Mouse (Mus musculus) kidney, embryonic 16.5 days (tissue): ENCODE results near the gene Atp5k. TPM values are rescaled to one million over a fixed set of nuclear protein-coding genes. Genes with fewer than 3 reads are reported as not detected.

Experiments used
- ATAC-seq: fragments of 200-750 bp; cut with Nextera tagmentation; 2 replicates; pipeline ENCODE4 v1.8.0; 2017; ENCODE audit warnings: moderate TSS enrichment; ENCODE audit not compliant: low FRiP score, low TSS enrichment
- H3K27ac ChIP-seq: fragments of 300-500 bp; sonication (generic); 2 replicates; pipeline ENCODE4 v1.5.1; 2014; ENCODE audit warnings: low read length
- H3K27me3 ChIP-seq: fragments of 300-500 bp; sonication (generic); 2 replicates; pipeline ENCODE4 v1.6.1; 2014; ENCODE audit warnings: low read length, control low read depth, mixed read lengths; ENCODE audit not compliant: insufficient read depth
- H3K36me3 ChIP-seq: fragments of 300-500 bp; sonication (generic); 2 replicates; pipeline ENCODE4 v1.6.1; 2014; ENCODE audit warnings: low read length, control low read depth, mixed read lengths; ENCODE audit not compliant: insufficient read depth
- H3K4me1 ChIP-seq: fragments of 300-500 bp; sonication (generic); 2 replicates; pipeline ENCODE4 v1.6.1; 2014; ENCODE audit warnings: low read length, control low read depth, mixed read lengths; ENCODE audit not compliant: insufficient read depth
- H3K4me2 ChIP-seq: fragments of 300-500 bp; sonication (generic); replicated peaks from 2 replicates; pipeline ENCODE4 v1.6.1; 2014; ENCODE audit warnings: low read depth, low read length
- H3K4me3 ChIP-seq: fragments of 300-500 bp; sonication (generic); 2 replicates; pipeline ENCODE4 v1.5.1; 2014; ENCODE audit warnings: mild to moderate bottlenecking, low read length
- H3K9ac ChIP-seq: fragments of 300-500 bp; sonication (generic); replicated peaks from 2 replicates; pipeline ENCODE4 v1.6.1; 2014; ENCODE audit warnings: low read length
- H3K9me3 ChIP-seq: fragments of 300-500 bp; sonication (generic); 2 replicates; pipeline ENCODE4 v1.6.1; 2016; ENCODE audit warnings: low read length, control low read depth
- WGBS: fragments of 180-500 bp; shearing (Covaris S2); extraction: QIAGEN DNeasy Blood & Tissue Kit; methylation state at CpG from one replicate; pipeline ENCODE4 v1.1.7; 2014; 5-methylcytosine and 5-hydroxymethylcytosine counted together
- polyA plus RNA-seq: library from polyadenylated mRNA; unstranded; fragments of >200 nt; fragmentation: Nextera tagmentation; extraction: Ambion mirVana; gene quantifications from 2 replicates; pipeline ENCODE4 v1.2.1, GENCODE M21; 2015

The Atp5k gene
- 354 and 360 TPM in 2 replicates for polyA plus RNA-seq

- peak; percentile 93 for ATAC-seq
- no peaks in the 10 kb centered on the region for H3K27me3 ChIP-seq
- peak within 1 kb of the TSS; percentile 39; the same call in 1 of the 2 replicates for H3K27ac ChIP-seq
- peak within 1 kb of the TSS; percentile 97 for H3K4me3 ChIP-seq
- H3K4me2 ChIP-seq: peak within 1 kb of the TSS; percentile 78
- peaks cover 28% of the 10 kb centered on the region for H3K36me3 ChIP-seq
- peaks cover 14% of the 10 kb centered on the region for H3K4me1 ChIP-seq
- no peaks in the 10 kb centered on the region for H3K9me3 ChIP-seq
- peak within 1 kb of the TSS; percentile 95 for H3K9ac ChIP-seq
- under 1% methylated on average over 42 of the region's 42 CpGs for WGBS
Observed at GRCm38 (mm10) chr5:108433804-108434587, at the start of gene Atp5k. TSS of gene Atp5k (minus strand) at chr5:108434448.

DNA sequence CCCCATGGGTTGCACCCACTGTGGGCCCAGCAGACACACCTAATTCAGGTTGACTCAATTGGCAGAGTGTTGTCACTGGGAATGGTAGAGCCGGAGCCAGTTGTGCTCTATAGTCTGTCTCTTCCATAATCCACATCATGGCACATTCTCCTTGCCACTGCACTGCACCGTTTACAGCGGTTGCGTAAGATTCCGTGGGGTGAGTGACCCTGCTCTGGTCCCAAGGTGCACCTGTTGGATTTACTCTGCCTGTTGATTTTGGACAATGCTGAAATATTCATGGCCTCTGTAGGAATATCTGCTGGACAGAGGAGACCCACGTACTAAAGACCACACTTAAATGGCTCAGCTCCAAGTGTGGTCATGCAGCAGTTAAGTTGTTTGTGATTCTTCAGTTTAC, 48.8 kb upstream of the Atp5k start:
- Histone ChIP-seq H3K9me3 (no peaks in the 10 kb centered on the region), H3K27me3 (no peaks in the 10 kb centered on the region), H3K4me3 (no peak overlapping the region), H3K27ac (no peak overlapping the region), H3K4me1 (no peaks in the 10 kb centered on the region), H3K36me3 (peaks cover 30% of the 10 kb centered on the region), H3K4me2 (no peak overlapping the region), H3K9ac (no peak overlapping the region)
- WGBS: 85% methylated on average over 6 of the region's 6 CpGs
- no peak for ATAC-seq

DNA sequence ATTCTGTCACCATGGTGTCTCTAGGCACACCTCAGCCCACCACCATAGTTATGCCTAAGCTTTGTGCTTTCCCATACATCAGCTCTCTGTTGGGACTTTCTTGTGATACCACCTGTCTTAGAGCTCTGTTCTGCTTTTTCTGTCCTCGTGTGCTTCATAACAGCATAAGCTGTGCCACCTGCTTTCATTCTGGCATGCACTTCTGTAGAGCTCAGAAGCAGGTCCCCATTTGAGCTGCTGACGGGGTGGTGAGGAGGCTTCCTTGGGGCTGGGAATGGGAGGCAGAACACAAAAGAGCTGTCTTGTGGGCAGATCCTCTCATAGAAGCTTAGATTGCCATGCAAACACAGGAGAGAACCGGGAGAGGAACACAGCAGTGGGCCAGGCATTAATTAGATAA, 41.7 kb upstream of the Atp5k start:
- Histone ChIP-seq H3K4me3 (no peak overlapping the region), H3K4me2 (no peak overlapping the region), H3K27me3 (no peaks in the 10 kb centered on the region), H3K9ac (no peak overlapping the region), H3K27ac (no peak overlapping the region), H3K4me1 (no peaks in the 10 kb centered on the region), H3K9me3 (no peaks in the 10 kb centered on the region), H3K36me3 (peaks cover 65% of the 10 kb centered on the region)
- 93% methylated on average over 3 of the region's 3 CpGs for WGBS
- ATAC-seq: no peak

GRCm38 (mm10) chr5:108473737-108474136, 39.5 kb upstream of the Atp5k start:
- H3K36me3 ChIP-seq: peaks cover 59% of the 10 kb centered on the region
- no peak overlapping the region for H3K27ac ChIP-seq
- H3K9me3 ChIP-seq: no peaks in the 10 kb centered on the region
- no peak overlapping the region for H3K4me2 ChIP-seq
- no peaks in the 10 kb centered on the region for H3K4me1 ChIP-seq
- no peak overlapping the region for H3K9ac ChIP-seq
- no peak for ATAC-seq
- H3K4me3 ChIP-seq: no peak overlapping the region
- H3K27me3 ChIP-seq: no peaks in the 10 kb centered on the region
- WGBS: 92% methylated on average over 4 of the region's 4 CpGs

DNA sequence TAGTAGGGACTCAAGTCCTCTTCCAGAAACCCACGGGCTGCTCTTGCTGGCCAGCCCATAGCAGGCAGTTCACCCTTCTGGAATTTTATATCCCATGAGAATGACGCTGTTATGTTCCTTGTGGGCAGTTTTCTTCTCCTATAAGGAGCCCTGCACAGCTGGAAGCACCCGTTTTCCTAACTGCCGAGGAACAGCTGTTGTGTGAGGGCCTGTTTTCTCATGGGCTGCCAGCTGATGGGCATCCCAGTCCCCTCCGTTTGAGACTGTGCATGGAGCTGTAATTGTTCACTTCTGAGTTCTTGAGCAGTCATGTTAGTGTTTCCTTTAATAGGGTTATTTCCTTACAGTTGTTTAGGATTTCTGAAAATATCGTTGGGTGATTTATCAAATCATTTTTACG, 35.4 kb upstream of the Atp5k start:
- Histone ChIP-seq H3K4me3 (no peak overlapping the region), H3K27ac (no peak overlapping the region), H3K27me3 (no peaks in the 10 kb centered on the region), H3K4me2 (no peak overlapping the region), H3K9ac (no peak overlapping the region), H3K36me3 (peaks cover 24% of the 10 kb centered on the region), H3K9me3 (no peaks in the 10 kb centered on the region), H3K4me1 (peaks cover 3% of the 10 kb centered on the region; the same call in 1 of the 2 replicates)
- ATAC-seq: no peak
- 71% methylated on average over 7 of the region's 7 CpGs for WGBS

GRCm38 (mm10) chr5:108466647-108467046, 32.4 kb upstream of the Atp5k start:
- WGBS: 100% methylated on average over 1 of the region's 1 CpGs
- H3K4me2 ChIP-seq: no peak overlapping the region
- H3K36me3 ChIP-seq: no peaks in the 10 kb centered on the region
- H3K27ac ChIP-seq: no peak overlapping the region
- H3K4me3 ChIP-seq: no peak overlapping the region
- ATAC-seq: no peak
- H3K9me3 ChIP-seq: no peaks in the 10 kb centered on the region
- no peaks in the 10 kb centered on the region for H3K27me3 ChIP-seq
- H3K9ac ChIP-seq: no peak overlapping the region
- H3K4me1 ChIP-seq: peaks cover 25% of the 10 kb centered on the region

GRCm38 (mm10) chr5:108465131-108465891, 31.1 kb upstream of the Atp5k start:
- Histone ChIP-seq H3K4me3 (no peak overlapping the region), H3K9ac (no peak overlapping the region), H3K9me3 (no peaks in the 10 kb centered on the region), H3K27me3 (no peaks in the 10 kb centered on the region), H3K36me3 (no peaks in the 10 kb centered on the region), H3K4me1 (peaks cover 29% of the 10 kb centered on the region), H3K4me2 (no peak overlapping the region), H3K27ac (no peak overlapping the region)
- ATAC-seq: no peak
- 71% methylated on average over 6 of the region's 6 CpGs for WGBS

- Histone ChIP-seq H3K4me1 (peaks cover 29% of the 10 kb centered on the region), H3K4me2 (peak overlapping the region; percentile 90), H3K9ac (peak overlapping the region; percentile 99), H3K9me3 (no peaks in the 10 kb centered on the region), H3K27me3 (peaks cover 6% of the 10 kb centered on the region; the same call in 1 of the 2 replicates), H3K27ac (peak overlapping the region; percentile 40), H3K36me3 (no peaks in the 10 kb centered on the region), H3K4me3 (peak overlapping the region; percentile 86)
- 29% methylated on average over 4 of the region's 4 CpGs for WGBS
- ATAC-seq: no peak
Observed at GRCm38 (mm10) chr5:108462446-108462845, 28.2 kb upstream of the Atp5k start.

GRCm38 (mm10) chr5:108461082-108462065, 27.1 kb upstream of the Atp5k start, which contains the start of gene Pcgf3:
TSS of gene Pcgf3 (plus strand) at chr5:108461232.
- under 1% methylated on average over 47 of the region's 62 CpGs for WGBS
- Histone ChIP-seq H3K4me2 (peak within 1 kb of the TSS; percentile 90), H3K9me3 (no peaks in the 10 kb centered on the region), H3K27ac (peak within 1 kb of the TSS; percentile 80), H3K27me3 (peaks cover 6% of the 10 kb centered on the region; the same call in 1 of the 2 replicates), H3K4me3 (peak within 1 kb of the TSS; percentile 86), H3K4me1 (peaks cover 29% of the 10 kb centered on the region), H3K36me3 (no peaks in the 10 kb centered on the region), H3K9ac (peak within 1 kb of the TSS; percentile 99)
- ATAC-seq: peak; percentile 97
